8 mouse cellular contexts compared by ENCODE assay signal in the genomic region with DNA sequence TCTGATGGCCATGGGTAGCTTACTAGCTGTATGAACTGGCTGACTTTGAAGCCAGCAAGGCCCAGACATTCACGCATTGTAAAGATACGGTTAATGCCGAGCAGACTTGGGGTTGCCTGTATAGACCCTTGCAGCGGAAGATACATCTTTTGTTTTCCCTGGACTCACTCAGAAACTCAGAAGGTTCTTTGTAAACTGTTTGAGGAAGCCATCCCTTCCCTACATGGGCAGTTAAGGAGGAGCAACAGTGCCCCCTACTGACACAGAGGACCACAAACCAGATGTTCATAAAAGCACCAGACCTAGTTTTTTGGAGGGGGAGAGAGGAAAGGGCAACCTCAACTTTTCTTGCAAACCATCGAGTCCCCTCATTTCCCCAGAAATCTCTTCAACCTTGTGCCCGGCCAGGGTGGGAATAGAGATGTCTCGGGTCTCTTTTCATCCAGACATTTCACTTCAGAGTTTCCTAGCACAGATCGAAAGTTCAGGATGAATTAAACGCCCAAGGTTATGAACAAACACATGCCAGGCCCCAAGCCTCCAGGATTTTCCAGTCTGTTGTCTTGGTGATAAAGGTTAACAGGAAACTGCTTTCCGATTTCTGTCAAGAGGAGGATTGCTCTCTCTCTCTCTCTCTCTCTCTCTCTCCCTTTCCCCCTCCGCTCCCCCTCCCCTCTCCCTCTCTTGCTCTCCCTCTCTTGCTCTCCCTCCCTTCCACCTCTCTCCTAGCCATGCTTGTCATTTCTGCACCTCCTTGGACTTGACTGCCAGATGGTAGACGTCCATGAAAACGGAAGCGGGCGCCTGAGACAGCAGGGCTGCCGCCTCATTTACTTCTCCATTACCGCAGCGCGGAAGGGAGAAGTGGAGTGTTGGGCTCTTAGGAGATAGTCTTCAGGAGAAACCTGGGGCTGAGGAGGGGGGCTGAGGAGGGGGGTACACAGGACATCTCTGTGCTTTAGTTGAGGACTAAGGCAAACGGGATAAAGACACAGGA.
DNase-seq lines count a peak whose midpoint lies in the region; ATAC-seq and TF ChIP-seq lines count a peak whose summit lies in the region.

No protein-coding gene starts in this region.

- H3K9me3 ChIP-seq in embryonic facial prominence, embryonic 15.5 days (replicated peaks) = no peaks in the 10 kb centered on the region
- H3K9me3 ChIP-seq in heart, embryonic 12.5 days (replicated peaks) = no peaks in the 10 kb centered on the region
- H3K9me3 ChIP-seq in kidney, embryonic 16.5 days (ENCODE audit: low read length) = no peaks in the 10 kb centered on the region
- no peaks in the 10 kb centered on the region for H3K9me3 ChIP-seq in stomach, postnatal 0 days (ENCODE audit: control insufficient read depth, low read length)

- H3K27me3 ChIP-seq in embryonic facial prominence, embryonic 15.5 days = no peaks in the 10 kb centered on the region
- no peaks in the 10 kb centered on the region for H3K27me3 ChIP-seq in heart, embryonic 12.5 days (replicated peaks)
- no peaks in the 10 kb centered on the region for H3K27me3 ChIP-seq in kidney, embryonic 16.5 days (ENCODE audit: insufficient read depth, low read length)
- H3K27me3 ChIP-seq in liver, adult 2 months (ENCODE audit: control insufficient read depth, insufficient read depth, low read length) = no peaks in the 10 kb centered on the region
- H3K27me3 ChIP-seq in stomach, postnatal 0 days (ENCODE audit: control insufficient read depth, insufficient read depth, low read length) = no peaks in the 10 kb centered on the region

- no peaks in the 10 kb centered on the region for H3K79me2 ChIP-seq in liver, adult 2 months (ENCODE audit: control insufficient read depth, insufficient read depth, low read length)

- H3K9ac ChIP-seq in embryonic facial prominence, embryonic 15.5 days = no peak overlapping the region
- 0 out of 2 replicates have a peak overlapping the region, but pooled peaks have one; percentile 21 for H3K9ac ChIP-seq in heart, embryonic 12.5 days
- H3K9ac ChIP-seq in kidney, embryonic 16.5 days (replicated peaks; ENCODE audit: low read length) = peak overlapping the region; percentile 24; the same call in 1 of the 2 replicates
- H3K9ac ChIP-seq in liver, adult 2 months (ENCODE audit: low read depth, low read length) = no peak overlapping the region
- H3K9ac ChIP-seq in stomach, postnatal 0 days (ENCODE audit: low read length) = no peak overlapping the region

- TF ChIP-seq CTCF in liver, adult 2 months (IDR thresholded peaks at IDR 0.05; ENCODE audit: low read depth, low read length) = peak; percentile 67
- peak; percentile 93 for TF ChIP-seq CTCF in stomach, postnatal 0 days (IDR thresholded peaks at IDR 0.05; ENCODE audit: low read depth)

- WGBS in embryonic facial prominence, embryonic 15.5 days = 42% methylated on average over 20 of the region's 20 CpGs
- WGBS in heart, embryonic 12.5 days = 29% methylated on average over 20 of the region's 20 CpGs
- 31% methylated on average over 20 of the region's 20 CpGs for WGBS in kidney, embryonic 16.5 days
- 56% methylated on average over 20 of the region's 20 CpGs for WGBS in liver, adult 2 months
- 31% methylated on average over 20 of the region's 20 CpGs for WGBS in stomach, postnatal 0 days

- TF ChIP-seq EP300 in stomach, postnatal 0 days (optimal IDR thresholded peaks at IDR 0.05) = no peak

- H3K27ac ChIP-seq in embryonic facial prominence, embryonic 15.5 days (replicated peaks) = peak overlapping the region; percentile 51
- peak overlapping the region; percentile 59 for H3K27ac ChIP-seq in heart, embryonic 12.5 days (ENCODE audit: poor library complexity, severe bottlenecking)
- H3K27ac ChIP-seq in kidney, embryonic 16.5 days (ENCODE audit: low read length) = peak overlapping the region; percentile 33; the same call in 1 of the 2 replicates
- 0 out of 2 replicates have a peak overlapping the region, but pooled peaks have one; percentile 8 for H3K27ac ChIP-seq in liver, adult 2 months (replicated peaks; ENCODE audit: insufficient read depth, low read depth, low read length)
- H3K27ac ChIP-seq in stomach, postnatal 0 days (replicated peaks) = no peak overlapping the region

- H3K4me2 ChIP-seq in embryonic facial prominence, embryonic 15.5 days (replicated peaks) = no peak overlapping the region
- H3K4me2 ChIP-seq in heart, embryonic 12.5 days = peak overlapping the region; percentile 28; the same call in 1 of the 2 replicates
- 0 out of 2 replicates have a peak overlapping the region, but pooled peaks have one; percentile 1 for H3K4me2 ChIP-seq in kidney, embryonic 16.5 days (replicated peaks; ENCODE audit: low read depth, low read length)
- H3K4me2 ChIP-seq in stomach, postnatal 0 days (replicated peaks; ENCODE audit: low read depth) = 0 out of 2 replicates have a peak overlapping the region, but pooled peaks have one; percentile 3

- no peaks in the 10 kb centered on the region; the same call in 1 of the 2 replicates for H3K36me3 ChIP-seq in embryonic facial prominence, embryonic 15.5 days
- 0 out of 2 replicates have a peak, but pooled peaks cover 6% of the 10 kb centered on the region for H3K36me3 ChIP-seq in heart, embryonic 12.5 days
- 0 out of 2 replicates have a peak, but pooled peaks cover under 1% of the 10 kb centered on the region for H3K36me3 ChIP-seq in kidney, embryonic 16.5 days (ENCODE audit: insufficient read depth, low read length)
- H3K36me3 ChIP-seq in liver, adult 2 months (ENCODE audit: control insufficient read depth, insufficient read depth, low read length) = no peaks in the 10 kb centered on the region
- H3K36me3 ChIP-seq in stomach, postnatal 0 days (ENCODE audit: control insufficient read depth, insufficient read depth, low read length) = no peaks in the 10 kb centered on the region

- peaks cover 37% of the 10 kb centered on the region for H3K4me1 ChIP-seq in embryonic facial prominence, embryonic 15.5 days
- H3K4me1 ChIP-seq in heart, embryonic 12.5 days (replicated peaks) = peaks cover 48% of the 10 kb centered on the region
- peaks cover 22% of the 10 kb centered on the region; the same call in 1 of the 2 replicates for H3K4me1 ChIP-seq in kidney, embryonic 16.5 days (ENCODE audit: insufficient read depth, low read length)
- H3K4me1 ChIP-seq in liver, adult 2 months (ENCODE audit: control insufficient read depth, insufficient read depth, low read length) = no peaks in the 10 kb centered on the region
- no peaks in the 10 kb centered on the region for H3K4me1 ChIP-seq in stomach, postnatal 0 days (replicated peaks; ENCODE audit: control insufficient read depth, insufficient read depth)

- no peak for TF ChIP-seq POLR2A in liver, adult 2 months (IDR thresholded peaks at IDR 0.05; ENCODE audit: extremely low read depth, insufficient read depth, low read length)

- no peak overlapping the region for H3K4me3 ChIP-seq in embryonic facial prominence, embryonic 15.5 days (replicated peaks)
- H3K4me3 ChIP-seq in heart, embryonic 12.5 days = no peak overlapping the region
- no peak overlapping the region for H3K4me3 ChIP-seq in kidney, embryonic 16.5 days (ENCODE audit: low read length)
- no peak overlapping the region for H3K4me3 ChIP-seq in liver, adult 2 months (ENCODE audit: insufficient read depth, low read depth, low read length)
- no peak overlapping the region for H3K4me3 ChIP-seq in stomach, postnatal 0 days (ENCODE audit: low read depth, low read length)

- ATAC-seq in embryonic facial prominence, embryonic 15.5 days (ENCODE audit: insufficient number of reproducible peaks, low FRiP score, low TSS enrichment, low read depth) = peak; percentile 46; the same call in 1 of the 2 replicates
- ATAC-seq in heart, embryonic 12.5 days (ENCODE audit: insufficient number of reproducible peaks, low FRiP score) = peak; percentile 48
- ATAC-seq in kidney, embryonic 16.5 days (ENCODE audit: low FRiP score, low TSS enrichment) = peak; percentile 50; the same call in 1 of the 2 replicates
- ATAC-seq in monocyte, adult 5-6 weeks (replicated peaks; ENCODE audit: insufficient number of reproducible peaks, low FRiP score, low TSS enrichment, poor library complexity, severe bottlenecking) = peak; percentile 50
- peak; percentile 68; the same call in 1 of the 2 replicates for ATAC-seq in stomach, postnatal 0 days (ENCODE audit: low FRiP score, low TSS enrichment)

- peak; percentile 79 for DNase-seq in 416B (ENCODE audit: low read depth)
- DNase-seq in adrenal gland, postnatal 25 days = peak; percentile 73
- DNase-seq in liver, adult 2 months (ENCODE audit: extremely low read depth, low read depth, low spot score) = peak; percentile 53
- peak; percentile 69 for DNase-seq in stomach, postnatal 0 days (ENCODE audit: low spot score)

Comparison
In these comparisons a context has a peak if more than half of its experiments do, and no peak if none do; other contexts are left out.
1. H3K9ac ChIP-seq: peak in heart, embryonic 12.5 days (single experiment) and kidney, embryonic 16.5 days (single experiment); none in embryonic facial prominence, embryonic 15.5 days (single experiment), liver, adult 2 months (single experiment) and stomach, postnatal 0 days (single experiment).
2. Peak in every context shown above with its lines, with median percentiles within 50 percentile points of each other: DNase-seq and ATAC-seq.